Mouse (Mus musculus) left cerebral cortex, adult 11 months (tissue): Measurements from ENCODE around the gene Kcng4.

Source experiments
- DNase-seq: peaks from one replicate; pipeline ENCODE4 v3.0.0; 2022; ENCODE audit warnings: low spot score

Gene Kcng4

DNA sequence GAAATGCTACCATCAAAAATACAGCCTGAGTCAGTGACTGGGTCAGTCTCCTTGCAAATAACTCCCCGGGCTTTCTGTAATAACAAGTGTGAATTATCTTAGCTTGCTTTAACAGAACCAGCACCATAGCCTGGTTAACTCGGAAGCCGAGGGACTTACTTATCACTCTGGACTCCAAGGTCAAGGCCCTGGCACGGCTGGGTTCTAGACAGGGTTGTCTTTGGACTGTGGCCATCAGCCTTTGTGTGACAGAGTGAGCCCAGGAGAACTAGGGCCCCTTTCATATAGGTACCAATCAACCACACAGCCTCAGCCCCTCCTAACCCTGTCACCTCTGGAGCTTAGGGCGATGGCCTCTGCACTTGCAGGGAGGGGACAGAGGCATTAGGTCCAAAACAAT, 5.6 kb upstream of the Kcng4 start:
- no peak for DNase-seq

DNA sequence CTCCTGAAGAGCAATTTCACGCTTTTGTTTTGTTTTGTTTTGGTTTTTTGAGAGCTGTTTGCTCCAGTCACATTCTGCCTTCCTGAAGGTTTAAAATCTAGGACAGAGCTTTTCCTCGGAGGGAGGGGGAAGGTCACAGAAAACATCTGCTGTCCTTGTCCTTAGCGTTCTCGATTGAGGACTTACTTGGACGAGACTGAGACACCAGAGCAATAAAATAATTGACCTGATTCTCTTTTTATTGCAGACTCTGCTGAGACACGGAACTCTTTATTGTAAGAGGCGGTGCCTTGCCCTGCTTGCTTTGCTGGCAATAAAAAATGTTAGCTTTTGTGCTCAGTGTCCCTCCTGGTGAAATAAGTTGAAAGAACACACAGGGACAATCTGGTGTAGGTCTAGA, 4.3 kb upstream of the Kcng4 start:
- no peak for DNase-seq

DNA sequence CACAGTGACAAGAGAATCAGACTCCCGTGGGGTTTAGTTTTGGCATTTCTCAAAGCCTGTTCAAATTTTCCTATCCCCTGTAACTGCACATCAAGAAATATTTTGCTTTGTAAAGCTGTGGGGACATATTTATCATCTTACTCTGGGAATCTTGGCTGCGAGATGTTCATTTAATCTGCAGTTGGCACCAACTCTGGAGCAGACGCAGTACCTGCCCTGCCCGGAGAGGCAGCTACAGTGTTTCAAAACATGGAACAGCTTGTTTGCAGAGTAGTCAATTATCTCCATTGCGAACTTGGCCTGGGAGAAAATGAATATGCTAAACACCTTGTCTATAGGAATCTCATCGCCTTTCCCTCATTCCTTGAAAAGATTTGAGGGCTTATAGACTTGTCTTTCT, 2.8 kb upstream of the Kcng4 start:
- DNase-seq: no peak

DNA sequence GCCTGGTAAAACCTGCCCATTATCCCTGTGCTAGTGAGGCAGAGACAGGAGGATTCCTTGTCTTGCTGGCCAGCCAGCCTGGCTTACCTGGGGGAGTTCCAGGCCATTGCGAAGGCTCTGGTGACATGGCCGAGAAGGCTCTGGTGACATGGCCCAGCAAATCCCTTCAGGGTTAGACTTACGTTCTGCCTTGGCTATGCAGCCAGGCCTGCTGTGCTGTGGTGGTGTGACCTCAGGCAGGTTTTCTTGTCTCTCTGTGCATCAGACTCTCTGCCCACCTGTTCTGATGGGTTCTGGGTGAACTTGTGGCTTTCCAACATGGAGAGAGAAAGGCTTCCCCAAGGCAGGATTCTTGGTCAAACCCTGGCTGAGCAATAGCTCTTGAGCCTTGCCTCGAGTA, 1.9 kb upstream of the Kcng4 start:
- no peak for DNase-seq

DNA sequence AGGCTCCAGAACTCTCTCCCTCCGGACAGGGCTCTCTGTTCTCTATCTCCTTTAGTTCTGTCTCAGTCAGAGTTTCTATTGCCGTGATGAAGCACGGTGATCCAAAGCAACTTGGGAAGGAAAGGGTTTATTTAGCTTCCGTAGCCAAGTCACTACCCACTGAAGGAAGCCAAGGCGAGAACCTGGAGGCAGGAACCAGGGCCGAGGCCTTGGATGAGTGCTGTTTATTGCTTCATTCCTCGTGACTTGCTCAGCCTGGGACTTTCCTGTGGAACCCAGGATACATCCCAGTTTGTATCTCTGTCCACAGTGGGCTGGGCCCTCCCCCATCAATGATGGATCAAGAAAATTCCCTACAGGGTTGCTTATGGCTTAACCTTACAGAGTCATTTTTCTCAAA, 1.3 kb upstream of the Kcng4 start:
- no peak for DNase-seq

DNA sequence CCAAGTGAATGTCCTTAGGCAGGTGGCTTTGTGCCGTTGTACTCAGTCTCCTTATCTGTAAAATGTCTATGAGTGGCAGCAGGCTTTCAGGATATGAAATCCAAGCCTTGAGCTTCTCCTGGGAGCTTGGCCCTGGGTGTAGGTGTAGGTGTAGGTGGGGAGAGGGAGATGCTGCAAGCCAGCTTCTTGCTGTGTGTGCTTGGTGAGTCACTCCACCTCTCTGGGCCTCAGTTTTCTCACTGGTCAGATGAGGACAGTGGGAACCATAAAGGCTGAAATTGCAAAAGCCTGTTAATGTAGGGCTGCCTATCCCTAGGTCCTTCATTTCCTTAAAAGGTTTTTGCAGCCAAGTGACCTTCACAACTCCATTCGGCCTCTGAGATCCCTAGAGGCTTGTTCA, 478 bp upstream of the Kcng4 start:
- DNase-seq: no peak

DNA sequence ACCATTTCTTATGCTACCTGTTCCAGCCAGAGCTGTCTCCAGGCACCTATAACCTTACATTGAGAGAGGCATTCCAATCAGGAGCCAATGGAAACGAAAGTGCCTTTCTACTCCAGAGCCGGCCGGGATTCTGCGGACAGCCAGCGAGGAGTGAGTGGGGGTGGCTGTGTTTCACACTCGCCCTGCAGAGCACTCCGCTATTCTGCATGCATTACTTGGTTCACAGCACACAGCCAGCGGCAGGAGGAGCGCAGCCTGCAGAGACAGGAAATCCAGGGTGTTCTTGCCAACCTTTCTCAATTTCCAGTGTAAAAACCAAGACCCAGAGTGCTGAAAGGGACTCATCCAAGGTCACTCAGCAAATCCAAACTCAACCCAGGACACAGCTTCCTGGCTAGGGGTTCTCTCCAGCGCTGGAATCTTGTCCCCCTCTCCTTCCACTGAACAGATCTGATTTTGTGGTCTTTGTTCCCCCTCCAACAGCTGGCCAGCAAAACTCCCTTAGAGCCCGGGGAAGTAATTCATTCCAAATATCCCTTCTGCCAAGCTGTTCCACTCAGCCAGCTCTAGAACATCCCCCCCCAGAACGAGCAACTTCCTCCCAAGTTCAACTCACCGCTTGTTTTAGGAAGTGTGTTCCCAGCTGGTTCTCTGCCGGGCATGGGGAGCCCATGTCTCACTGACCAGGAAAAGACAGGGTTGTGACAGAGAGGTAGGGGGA, 704 bp downstream of the Kcng4 start:
- DNase-seq: no peak

DNA sequence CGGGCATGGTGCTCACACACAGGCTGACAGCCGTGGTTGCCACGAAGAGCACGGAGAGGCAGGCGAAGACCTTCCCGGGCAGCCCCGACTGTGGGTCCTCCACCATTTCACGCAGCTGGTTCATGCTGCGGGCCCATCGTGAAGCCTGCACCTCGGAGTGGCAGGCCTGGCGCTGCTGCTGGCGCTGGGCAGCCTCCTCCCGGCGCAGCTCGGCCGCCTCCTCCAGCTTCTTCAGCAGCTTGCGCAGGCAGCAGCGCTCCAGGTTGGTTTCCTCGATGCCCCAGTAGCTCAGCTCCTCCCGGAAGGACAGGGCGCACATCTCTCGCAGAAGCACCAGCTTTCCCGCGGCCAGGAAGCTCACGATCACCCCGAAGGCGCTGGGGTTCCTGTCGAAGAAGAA, 2.6 kb downstream of the Kcng4 start:
- no peak for DNase-seq

DNA sequence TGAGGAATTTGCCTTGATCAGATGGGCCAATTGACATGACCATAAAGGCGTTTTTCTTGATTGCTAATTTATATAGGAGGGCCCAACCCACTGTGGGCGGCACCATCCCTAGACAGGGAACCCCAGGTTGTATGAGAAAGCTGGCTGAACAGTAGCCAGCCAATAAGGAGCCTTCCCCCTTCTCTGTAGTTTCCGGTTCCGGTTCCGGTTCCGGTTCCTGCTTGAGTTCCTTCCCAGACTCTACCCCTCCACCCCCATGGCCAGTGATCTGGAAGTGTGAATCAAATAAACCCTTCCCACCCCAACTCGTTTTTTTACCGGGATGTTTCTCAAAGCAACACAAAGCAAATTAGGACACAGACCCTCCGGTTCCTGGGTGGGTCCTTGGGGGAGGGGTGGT, 3.2 kb downstream of the Kcng4 start:
- no peak for DNase-seq

DNA sequence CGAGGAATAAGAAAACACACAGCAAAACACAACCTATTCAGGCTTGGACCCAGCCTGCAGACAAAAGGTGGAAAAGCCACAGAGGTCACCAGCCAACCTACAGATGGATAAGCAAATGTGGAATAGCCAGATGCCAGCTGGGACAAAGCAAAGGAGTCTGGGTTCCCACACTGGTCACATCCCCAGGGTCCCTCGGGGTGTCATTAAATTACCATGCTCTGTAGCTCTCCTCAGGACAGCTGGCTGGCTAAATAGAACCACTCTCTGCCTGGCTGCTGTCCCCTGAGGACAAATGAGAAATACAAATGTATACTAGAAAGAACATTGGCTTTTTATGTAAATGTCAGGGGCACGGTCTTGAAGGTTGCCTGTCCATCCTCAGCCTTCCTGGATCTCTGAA, 4.6 kb downstream of the Kcng4 start:
- no peak for DNase-seq

DNA sequence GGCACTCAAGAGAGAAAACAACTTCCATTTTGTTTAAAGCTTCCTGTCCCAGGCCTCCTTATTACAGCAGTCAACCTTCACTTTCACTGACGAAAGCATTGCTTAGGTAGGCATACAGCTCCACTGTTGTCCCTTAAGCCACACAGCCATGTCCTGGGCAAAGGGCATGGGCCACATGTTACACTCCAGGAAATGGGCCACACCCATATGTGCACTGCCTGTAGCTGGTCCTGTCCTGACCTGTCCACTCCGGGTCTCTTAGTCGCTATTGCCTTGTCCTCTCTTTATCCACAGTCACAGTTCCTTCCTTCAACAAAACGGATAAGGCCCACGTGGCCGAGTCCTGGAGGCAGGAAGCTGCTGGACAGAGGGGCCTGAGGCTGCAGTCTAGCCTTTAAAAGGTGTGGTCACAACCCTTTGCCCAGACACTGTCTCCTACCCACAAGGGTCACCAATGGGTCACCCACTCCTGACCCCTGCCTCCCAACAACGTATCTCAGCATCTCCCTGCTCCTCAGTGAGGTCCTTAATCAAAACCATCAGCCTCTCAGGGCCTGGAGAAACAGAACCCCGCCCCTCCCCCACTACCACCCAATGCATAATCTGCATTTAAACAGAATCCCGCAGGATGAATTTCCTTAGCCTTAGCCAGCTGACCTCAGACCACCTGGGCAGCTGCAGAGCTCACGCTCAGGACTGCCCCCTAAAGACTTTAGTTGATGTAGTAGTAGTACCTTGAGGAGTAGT, 7.7 kb downstream of the Kcng4 start:
- DNase-seq: no peak

DNA sequence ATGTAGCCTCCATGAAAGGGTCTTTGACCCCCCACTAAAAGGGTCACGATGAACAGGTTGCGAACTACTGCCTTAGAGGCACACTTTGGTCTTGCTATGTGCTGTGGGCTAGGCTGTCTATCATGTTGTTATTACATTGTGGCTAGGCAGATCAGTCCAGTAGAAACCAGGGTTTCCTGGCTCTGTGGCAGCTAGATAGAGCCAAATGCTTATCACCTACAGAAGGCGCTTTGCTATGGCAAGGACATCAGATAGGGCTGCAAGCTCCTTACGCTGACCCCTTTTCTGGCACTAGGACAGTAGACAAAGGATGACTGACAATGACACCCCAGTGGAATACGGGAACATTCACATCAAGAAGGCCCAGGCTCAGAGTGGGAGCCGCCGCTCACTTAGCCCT, 8.3 kb downstream of the Kcng4 start:
- no peak for DNase-seq

DNA sequence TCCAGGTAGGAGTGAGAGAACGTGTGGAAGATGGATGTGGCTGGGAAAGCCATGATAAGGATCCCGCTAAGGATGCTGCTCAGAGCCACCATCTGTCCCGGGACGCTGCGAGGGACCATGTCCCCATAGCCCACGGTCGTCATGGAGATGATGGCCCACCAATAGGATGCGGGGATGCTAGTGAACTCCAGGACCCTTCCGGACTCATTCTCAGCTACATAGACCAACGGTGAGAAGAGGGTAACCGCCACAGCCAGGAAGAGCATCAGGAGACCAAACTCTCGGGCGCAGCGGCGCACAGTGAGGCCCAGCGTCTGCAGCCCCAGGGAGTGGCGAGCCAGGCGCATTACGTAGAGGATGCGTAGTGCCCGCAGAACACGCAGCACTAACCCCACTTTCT, 9.7 kb downstream of the Kcng4 start:
- no peak for DNase-seq

DNA sequence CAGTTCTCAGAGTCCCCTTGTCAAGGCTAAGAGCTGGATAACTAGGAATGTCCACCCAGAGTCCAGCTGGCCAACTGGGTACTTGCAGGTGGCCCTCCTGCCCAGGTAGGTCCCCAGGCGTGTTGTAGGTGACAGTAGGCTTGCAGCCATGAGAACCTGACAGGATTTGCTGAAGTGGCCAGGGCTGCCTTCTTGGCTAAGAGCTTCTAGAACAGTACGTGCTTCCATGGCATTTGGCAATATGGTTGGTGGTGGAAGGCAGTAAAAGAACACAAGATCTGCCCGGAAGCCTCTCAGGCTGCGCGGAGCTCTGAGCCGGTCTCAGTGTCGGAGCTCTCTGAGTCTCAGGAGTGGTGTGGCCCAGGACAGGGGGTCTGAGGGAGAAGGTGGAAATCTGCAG, 10.6 kb downstream of the Kcng4 start:
- DNase-seq: no peak

DNA sequence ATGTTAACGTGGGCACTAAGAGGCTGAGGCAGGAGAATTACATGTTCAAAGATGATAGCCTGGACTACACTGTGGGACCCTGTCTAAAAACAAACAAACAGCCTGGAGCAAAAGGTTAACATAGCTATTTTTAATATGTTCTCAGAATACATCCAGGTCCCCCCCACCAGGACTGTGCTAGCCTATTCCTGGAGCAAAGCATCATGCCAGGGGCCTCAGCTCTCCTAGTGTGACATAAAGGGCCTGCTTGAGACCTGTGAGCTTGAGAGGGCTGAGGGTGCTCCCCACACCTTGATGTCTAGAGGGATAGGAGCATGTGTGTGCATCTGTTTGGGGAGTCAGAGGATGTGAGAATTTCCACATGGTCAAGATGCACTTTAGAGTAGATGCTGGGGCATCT, 11.7 kb downstream of the Kcng4 start:
- no peak for DNase-seq

DNA sequence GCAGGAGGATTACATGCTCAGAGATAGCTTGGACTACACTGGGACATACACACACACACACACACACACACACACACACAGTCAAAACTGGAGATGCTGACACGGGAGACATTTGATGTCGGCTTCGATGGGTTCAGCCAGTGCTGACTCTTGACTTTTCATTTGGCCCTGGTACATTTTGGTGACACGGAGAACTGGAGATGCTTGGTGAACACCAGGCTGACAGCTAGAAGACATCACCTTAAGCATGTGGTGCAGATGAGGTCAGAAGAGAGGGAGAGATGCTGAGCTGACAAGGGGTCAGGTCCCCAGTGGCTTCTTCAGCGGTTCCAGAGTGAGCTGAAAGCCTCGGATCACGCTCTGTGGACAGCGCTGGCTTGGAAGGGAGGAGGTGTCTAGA, 12.4 kb downstream of the Kcng4 start:
- no peak for DNase-seq

DNA sequence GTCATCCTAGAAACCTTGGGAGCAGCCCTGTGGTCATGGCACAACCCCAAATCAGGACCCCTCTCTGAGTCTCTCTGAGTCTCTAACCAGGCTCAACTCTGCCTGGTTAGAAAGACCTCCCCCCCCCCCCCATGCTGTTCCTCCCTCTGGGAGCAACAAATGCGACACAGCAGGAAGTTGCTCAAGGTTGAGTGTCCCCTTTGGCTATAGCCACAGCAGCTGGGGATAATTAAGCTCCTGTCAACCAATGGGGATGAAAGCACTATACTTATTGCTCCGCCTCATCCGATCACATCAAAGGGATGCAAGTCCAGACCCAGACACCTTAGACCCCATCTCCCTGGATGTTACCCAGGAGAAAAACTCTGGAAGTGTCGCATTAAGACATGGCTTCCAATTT, 12.9 kb downstream of the Kcng4 start:
- no peak for DNase-seq

DNA sequence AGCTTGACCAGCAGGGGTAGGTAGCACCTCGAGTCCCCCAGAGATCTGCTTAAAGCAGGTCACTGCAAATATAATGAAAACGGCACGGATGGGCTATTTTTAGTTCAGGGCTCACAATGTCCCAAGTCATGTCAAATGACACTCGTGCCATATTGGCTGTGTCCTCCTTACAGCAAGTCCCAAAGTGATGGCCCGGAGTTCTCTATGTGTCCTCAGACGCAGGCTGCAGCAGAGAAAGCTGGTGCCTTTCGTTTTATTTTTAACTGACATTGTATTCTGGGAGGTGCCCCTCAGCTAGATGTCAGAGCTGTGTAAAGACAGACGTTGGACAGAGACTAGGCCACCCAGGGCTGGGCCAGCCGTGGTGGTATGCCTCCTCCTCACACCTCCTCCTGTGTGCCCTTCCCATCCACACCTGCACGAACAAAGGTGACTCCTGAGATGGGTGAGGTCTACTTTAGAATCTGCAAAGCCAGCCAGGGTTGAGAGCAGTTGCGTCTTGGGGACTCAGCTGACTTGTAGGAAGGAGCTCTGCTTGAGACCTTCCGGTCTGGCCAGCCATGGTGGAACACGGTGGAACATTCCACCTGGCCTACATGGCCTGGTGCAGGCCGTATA, 14.5 kb downstream of the Kcng4 start:
- DNase-seq: no peak

DNA sequence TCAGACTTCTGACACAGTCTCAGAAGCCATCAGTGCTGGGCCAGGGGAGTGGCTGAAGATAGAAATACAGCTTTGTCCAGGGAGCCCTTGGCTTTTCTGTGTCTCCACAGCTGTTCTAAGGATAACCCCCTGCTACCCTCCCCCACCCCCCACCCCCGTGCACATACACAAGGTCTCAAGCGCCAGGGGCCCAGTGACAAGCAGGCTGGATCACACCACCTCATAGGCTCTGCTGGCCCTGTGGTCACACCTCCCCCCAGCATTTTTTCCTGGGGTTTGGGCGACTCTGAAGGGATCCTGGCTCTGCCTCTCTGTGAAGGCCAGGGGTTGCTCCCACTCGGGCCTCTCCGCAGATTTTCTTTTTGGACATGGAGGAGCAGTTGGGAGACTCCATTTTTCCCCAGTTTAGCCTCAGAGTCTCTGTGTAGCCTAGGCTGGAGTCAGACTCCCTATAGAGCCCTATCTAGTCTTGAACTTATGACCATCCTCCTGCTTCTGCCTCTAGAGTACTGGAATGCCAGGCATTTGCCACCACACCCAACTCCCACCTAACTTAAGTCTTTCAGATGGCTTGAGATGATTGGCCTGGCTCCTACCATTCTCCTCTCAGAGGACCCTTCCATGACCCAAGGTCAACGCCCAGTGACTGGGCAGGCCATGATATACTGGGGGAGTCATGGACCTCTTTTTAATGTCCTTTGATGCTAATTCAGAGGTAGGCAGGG, 15.2 kb downstream of the Kcng4 start:
- no peak for DNase-seq

DNA sequence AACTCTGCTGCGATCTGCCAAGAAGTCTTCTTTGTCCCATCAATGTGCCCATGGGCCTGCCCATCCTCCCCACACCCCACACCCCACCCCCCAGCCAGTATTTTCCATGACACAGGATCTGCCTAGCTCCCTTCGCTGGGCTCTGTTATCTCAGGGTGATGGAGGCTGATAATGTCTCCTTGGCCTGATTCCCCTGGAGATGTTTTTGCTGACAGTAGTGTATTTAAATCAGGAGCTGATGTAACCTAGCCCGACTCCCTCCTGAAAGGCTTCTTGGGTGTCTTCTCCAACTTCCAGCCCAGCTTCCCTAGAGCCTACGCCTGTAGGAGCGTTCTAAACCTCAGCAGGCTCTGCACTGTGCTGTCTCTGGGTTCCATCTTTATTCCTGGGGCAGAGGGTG, 16.6 kb downstream of the Kcng4 start:
- no peak for DNase-seq

DNA sequence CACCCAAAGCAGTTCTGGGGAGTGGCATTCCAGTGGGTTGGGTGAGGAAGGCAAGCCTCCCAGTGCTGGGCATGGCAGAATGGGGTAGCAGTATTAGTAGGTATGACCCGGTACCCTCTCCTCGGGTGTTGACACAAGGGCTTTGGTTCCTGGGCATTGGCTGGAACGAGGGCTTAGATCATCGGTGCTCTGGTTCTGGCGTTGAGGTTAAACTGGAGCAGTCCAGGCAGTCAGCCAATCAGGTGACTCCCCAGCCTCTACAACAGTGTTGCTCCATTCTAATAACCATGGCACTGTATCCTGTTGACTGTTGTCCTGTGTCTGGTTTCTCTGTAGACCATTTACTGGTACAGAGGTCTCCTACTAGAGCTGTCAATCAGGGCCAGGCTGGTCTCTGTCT, 17.9 kb downstream of the Kcng4 start:
- DNase-seq: no peak

DNA sequence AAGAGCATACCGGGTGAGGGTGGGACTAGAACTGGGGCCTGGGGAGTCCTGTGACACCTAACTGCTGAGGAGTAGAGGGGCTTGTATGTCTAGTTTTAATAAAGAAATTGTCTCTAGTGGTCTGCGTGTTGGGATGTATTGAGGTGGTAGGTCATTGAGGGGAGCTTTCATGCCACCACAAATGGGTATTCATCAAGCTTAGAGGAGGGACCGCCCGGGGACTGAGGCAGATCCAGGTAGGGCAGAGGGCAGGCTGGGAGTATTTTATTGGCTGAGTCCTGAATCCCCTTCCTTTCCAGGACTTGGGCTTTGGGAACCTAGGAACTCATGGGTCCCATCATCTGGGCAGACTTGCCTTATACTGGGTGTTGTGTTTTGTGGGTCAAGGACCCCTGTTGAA, 18.7 kb downstream of the Kcng4 start:
- no peak for DNase-seq

DNA sequence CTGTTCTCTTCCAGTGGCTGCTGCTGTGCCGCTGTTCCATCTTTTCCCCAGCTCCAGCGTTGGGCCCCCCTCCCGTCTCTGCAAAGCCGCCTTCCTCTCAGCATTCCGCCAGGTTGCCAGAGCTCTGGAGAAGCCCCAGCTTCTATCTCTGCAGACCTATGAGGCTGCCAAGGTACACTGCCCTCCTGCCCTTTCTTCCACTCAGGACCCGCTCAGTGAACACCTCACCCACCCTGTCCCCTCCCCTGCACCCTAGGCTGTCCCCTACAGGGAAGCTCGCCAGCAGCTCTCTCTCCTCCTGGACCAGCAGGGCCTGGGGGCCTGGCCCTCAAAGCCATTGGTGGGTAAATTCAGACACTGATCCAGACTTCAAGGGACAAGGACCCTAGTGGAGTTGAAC, 19.1 kb downstream of the Kcng4 start:
- DNase-seq: no peak
